Mouse (Mus musculus): ENCODE data around the gene Cabp1. TPM values are rescaled to one million over a fixed set of nuclear protein-coding genes. Genes with fewer than 3 reads are reported as not detected.
A peak's percentile ranks its signal among the peaks of the same experiment; 100 is the strongest.
"Not testable (repeated sequence)": the region's sequence is repeated elsewhere in the genome, so short reads cannot be mapped to it uniquely, and the experiment has no call there.

Gene Cabp1
- total RNA-seq, 2 experiments from 2014 or later = not detected

DNA sequence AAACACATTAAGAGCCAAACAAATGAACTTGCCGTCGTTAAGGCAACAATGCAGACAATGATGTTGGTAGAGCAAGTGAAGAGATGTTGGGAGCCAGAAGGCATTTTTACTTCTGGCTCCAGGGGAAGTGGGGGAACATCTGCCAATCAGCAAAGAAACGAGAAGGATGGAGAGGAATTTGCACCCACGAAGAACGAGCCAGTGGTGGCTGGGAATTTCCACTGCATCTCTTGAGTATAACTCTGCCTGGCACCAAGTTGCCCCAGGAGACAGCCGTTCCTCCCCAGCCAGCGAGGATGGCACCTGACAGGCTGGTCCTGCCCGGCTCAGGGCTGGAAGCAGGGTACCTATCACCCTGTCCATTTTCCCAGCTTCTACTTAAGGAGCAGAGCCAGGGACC is 11.3 kb downstream of the Cabp1 start:
- ATAC-seq (replicated peaks; ENCODE audit: low FRiP score, low TSS enrichment, poor library complexity, severe bottlenecking) = no peak

DNA sequence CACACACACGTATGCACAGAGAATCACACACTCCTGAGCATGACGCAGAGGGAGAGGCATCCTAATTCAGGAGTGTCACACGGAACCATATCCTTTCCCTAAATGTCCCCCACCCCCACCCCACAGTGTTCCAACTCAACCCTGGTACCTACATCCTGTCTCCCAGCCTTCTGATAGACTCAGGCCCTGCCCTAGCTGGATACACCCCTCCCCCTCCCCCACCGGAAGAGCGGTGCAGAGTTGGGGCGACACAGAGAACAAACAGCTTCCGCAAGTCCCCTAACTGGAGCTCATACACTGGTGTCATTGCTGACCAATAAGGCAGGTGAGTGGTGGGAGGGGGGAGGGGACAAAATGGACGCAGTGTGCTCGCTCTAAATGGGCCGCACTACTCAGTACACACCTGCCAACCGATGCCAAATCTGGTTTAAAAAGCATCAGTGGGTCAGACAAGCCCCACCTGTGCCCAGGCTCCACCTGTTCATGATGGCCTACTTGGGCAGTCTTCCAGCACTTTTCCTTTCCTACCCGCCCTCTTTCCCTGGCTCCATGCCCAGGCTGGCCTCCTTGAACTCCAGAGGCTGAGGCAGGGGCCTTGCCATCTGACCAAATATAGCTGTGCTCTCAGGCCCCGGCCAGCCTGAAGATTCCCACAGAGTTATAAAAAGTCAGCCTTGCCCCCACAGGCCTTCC is 12.8 kb downstream of the Cabp1 start:
- ATAC-seq (replicated peaks; ENCODE audit: low FRiP score, low TSS enrichment, poor library complexity, severe bottlenecking) = no peak

DNA sequence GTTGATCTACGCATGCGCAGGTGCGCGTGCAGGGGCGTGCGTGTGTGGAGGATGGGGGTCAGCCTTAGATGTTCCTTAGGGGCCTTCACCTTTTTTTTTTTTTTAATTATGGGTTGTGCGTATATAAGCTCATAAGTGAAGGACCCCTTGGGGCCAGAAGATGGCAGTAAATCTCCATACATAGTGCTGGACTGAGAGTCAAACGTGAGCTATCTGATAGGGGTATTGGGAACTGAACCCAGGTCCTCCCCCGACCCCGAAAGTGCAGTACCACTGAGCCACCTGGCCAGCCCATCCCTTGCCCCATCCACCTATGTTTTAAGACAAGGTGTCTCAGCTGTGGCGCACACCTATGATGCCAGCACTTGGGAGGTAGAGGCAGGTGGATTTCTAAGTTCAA is 14.6 kb downstream of the Cabp1 start:
- no peak for ATAC-seq (replicated peaks; ENCODE audit: low FRiP score, low TSS enrichment, poor library complexity, severe bottlenecking)

GRCm38 (mm10) chr5:115177866-115178265 is 16.3 kb downstream of the Cabp1 start:
- no peak for ATAC-seq (replicated peaks; ENCODE audit: low FRiP score, low TSS enrichment, poor library complexity, severe bottlenecking)

- no peak for ATAC-seq (replicated peaks; ENCODE audit: low FRiP score, low TSS enrichment, poor library complexity, severe bottlenecking)
These were observed 19.6 kb downstream of the Cabp1 start for GRCm38 (mm10) chr5:115174554-115174953.

- no peak for ATAC-seq (replicated peaks; ENCODE audit: low FRiP score, low TSS enrichment, poor library complexity, severe bottlenecking)
These were observed 24.0 kb downstream of the Cabp1 start for GRCm38 (mm10) chr5:115170150-115170549.

DNA sequence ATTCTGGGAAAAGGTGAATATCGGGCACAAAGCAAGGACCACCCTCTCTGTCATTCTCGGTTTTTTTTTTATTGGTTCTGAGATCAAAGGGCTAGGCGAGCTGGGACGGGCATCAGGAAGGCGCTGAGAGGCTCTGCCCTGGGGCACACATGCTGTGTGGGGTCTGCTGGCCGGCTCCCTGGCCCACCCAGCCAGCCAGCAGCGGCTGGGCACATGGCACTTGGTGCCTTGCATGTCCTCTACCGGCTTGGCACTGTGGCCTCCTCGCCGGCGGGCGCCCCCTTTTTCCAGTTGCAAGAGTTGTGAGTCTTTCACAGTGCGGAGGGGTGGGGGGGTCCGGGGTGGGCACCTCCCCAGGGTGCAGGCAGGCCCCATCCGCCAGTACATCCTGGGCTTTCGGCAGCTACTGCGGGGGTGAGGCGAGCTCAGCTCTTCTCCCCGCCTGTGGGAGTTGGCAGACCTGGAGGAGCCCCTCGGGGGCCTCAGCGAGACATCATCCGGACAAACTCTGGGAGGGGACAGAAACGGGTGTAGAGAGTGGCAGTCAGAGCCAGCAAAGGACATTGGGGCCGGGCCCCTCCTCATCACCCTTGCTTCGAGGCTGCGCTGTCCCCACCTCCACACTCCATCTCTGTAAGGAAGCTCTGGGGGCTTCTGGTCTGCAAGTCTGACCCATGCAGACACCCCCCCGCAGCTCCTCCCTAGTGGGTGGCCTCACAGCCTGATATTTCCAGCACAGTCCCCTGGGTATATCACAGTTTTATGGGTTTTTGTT is 25.4 kb downstream of the Cabp1 start:
- no peak for ATAC-seq (replicated peaks; ENCODE audit: low FRiP score, low TSS enrichment, poor library complexity, severe bottlenecking)

DNA sequence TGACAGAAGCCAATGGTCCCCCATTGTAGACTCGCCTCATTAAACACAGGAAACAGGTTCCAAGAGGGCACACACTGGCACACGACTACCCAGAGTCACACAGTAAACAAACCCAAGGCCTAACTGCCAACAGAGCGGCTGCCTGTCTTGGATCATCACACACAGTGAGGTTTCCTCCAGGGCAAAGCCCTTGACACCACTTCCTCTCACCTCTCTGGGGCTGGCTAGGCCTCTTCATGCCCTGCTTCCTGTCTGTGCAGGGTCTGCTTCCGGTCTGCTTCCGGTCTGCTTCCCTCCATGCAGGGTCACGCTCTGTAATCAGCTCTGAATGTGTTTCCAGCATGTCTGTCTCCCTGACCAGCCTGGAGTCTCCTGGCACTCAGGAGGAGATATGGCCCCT is 26.8 kb downstream of the Cabp1 start:
- ATAC-seq (replicated peaks; ENCODE audit: low FRiP score, low TSS enrichment, poor library complexity, severe bottlenecking) = no peak

DNA sequence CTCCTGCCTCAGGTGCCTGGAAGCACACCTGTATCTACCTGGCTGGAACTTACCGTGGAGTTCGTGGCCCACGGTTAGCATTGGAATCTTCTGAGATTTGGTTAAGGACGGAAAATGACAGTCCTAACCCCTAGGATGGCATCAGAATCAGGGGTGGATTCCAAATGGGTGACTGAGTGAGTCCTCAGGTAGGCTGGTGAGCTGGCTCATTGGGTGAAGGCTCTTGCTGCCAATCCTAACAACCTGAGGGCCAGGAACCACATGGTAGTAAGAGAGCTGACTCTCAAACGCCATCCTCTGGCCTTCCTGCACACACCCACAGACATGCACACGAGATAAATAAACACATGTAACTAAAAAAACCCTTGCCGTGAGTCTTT is 27.4 kb downstream of the Cabp1 start:
- no peak for ATAC-seq (replicated peaks; ENCODE audit: low FRiP score, low TSS enrichment, poor library complexity, severe bottlenecking)

GRCm38 (mm10) chr5:115165895-115166814 is 28.0 kb downstream of the Cabp1 start:
- ATAC-seq (replicated peaks; ENCODE audit: low FRiP score, low TSS enrichment, poor library complexity, severe bottlenecking) = peak; percentile 42

DNA sequence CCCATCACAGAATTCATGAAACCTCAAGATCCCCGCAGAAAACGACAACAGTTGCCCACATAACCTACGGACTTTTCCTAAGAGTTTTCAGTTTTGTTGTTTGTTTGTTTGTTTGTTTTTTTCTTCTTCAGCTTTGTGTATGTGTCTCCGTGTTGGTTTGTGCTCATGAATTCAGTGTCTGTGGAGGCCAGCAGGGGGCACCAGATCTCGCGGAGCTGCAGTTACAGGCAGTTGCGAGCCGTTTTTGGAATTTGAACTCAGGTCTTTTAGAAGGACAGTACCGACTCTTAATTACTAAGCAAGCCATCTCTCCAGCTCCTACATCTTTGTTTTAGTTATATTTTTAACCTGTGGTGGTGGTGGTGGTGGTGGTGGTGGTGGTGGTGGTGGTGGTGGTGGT is 28.8 kb downstream of the Cabp1 start:
- no peak for ATAC-seq (replicated peaks; ENCODE audit: low FRiP score, low TSS enrichment, poor library complexity, severe bottlenecking)

GRCm38 (mm10) chr5:115164446-115164845 is 29.7 kb downstream of the Cabp1 start:
- not testable (repeated sequence) for ATAC-seq (replicated peaks; ENCODE audit: low FRiP score, low TSS enrichment, poor library complexity, severe bottlenecking)

GRCm38 (mm10) chr5:115163563-115163962 is 30.6 kb downstream of the Cabp1 start:
- ATAC-seq (replicated peaks; ENCODE audit: low FRiP score, low TSS enrichment, poor library complexity, severe bottlenecking) = no peak

GRCm38 (mm10) chr5:115161940-115162279 is 32.3 kb downstream of the Cabp1 start:
- not testable (repeated sequence) for ATAC-seq (replicated peaks; ENCODE audit: low FRiP score, low TSS enrichment, poor library complexity, severe bottlenecking)

DNA sequence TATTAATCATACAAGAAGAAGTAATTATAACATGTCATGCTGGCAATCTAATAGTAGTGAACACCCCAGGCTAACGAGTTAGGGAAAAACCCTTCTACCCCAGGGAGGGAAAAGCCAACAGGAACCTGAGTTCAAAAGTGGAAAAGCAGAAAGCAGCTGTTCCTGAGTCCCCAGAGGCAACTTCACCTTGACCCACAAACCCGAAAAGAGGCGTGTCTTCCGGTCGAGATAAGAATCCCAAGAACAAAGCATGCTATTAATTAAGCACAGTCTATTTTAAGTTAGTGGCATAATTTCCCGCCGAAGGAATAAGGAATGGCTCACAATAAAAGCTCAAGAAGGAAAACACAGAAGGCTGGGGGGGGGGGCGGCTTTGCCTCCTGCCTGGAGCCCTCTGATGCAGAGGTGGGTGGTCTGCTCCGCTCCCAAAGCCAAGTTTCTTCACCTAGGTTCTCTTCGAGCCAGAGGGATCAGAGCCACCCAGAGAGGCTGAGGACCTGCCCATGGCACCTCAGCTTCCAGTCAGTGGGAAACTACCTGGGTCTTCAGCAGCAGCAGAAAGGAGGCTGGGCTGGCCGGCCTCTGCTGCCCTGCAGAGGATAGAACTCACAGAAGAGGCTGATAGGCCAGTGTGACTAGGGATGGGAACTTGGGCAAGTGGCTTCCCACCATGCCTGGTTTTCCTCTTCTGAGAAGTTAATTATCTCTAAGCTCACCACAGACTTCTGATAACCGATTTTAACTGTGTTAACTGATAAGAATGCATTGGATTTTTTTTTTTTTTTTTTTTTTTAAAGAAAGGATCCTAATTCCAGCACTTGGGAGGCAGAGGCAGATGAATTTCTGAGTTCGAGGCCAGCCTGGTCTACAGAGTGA is 32.9 kb downstream of the Cabp1 start:
- ATAC-seq (replicated peaks; ENCODE audit: low FRiP score, low TSS enrichment, poor library complexity, severe bottlenecking) = no peak

DNA sequence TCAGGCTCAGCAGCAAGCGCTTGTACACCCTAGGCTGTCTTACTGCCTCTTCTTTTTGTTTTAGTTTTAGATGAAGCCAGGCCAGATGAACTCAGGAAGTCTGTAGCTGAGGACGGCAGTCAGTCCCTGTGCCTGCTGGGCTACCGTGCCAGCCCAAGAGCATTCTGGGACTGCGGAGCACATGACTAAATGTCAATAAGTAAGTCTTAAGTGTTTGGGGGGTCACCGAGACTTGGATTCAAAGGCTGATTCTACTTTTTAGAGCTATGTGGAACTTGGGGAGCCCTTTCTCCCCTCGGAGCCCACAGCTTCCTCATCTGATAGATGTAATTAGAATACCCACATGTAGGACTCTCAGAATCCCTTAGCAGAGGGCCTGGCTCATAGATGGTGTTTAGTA is 33.5 kb downstream of the Cabp1 start:
- no peak for ATAC-seq (replicated peaks; ENCODE audit: low FRiP score, low TSS enrichment, poor library complexity, severe bottlenecking)

- ATAC-seq (replicated peaks; ENCODE audit: low FRiP score, low TSS enrichment, poor library complexity, severe bottlenecking) = no peak
These were observed 35.0 kb downstream of the Cabp1 start for GRCm38 (mm10) chr5:115159165-115159564.

GRCm38 (mm10) chr5:115158040-115158983 is 35.9 kb downstream of the Cabp1 start, which contains the start of gene Mlec:
Gene Mlec, minus strand, starts transcription at chr5:115158179.
- peak; percentile 89 for ATAC-seq (replicated peaks; ENCODE audit: low FRiP score, low TSS enrichment, poor library complexity, severe bottlenecking)

All from megakaryocyte-erythroid progenitor cell, adult 5-6 weeks (primary cell).